Mouse (Mus musculus) E14TG2a.4 (cell line): ENCODE results near the gene Pimreg.

Experiments
- CTCF ChIP-seq: conservative IDR thresholded peaks from 2 replicates; pipeline ENCODE4 v1.5.1; 2014; ENCODE audit warnings: low read length
- NANOG ChIP-seq: IDR thresholded peaks from 2 replicates; pipeline ENCODE4 v1.6.1; 2014; ENCODE audit warnings: borderline replicate concordance, low read length, mixed read lengths
- POU5F1 ChIP-seq: IDR thresholded peaks from 2 replicates; pipeline ENCODE4 v1.6.1; 2014; ENCODE audit warnings: low read length, borderline replicate concordance

GRCm38 (mm10) chr11:72094442-72094841 is 52.6 kb downstream of the Pimreg start:
- TF ChIP-seq CTCF, result no peak
- no peak for TF ChIP-seq POU5F1
- no peak for TF ChIP-seq NANOG
